Mouse (Mus musculus) heart, adult 9 months (tissue): ENCODE results near the gene Slc2a5.

Experiments
- DNase-seq, 2 experiments: peaks; one replicate each; pipeline ENCODE4 v3.0.0; 2022; ENCODE audit warnings: low spot score in 2 of 2

Gene Slc2a5

DNA sequence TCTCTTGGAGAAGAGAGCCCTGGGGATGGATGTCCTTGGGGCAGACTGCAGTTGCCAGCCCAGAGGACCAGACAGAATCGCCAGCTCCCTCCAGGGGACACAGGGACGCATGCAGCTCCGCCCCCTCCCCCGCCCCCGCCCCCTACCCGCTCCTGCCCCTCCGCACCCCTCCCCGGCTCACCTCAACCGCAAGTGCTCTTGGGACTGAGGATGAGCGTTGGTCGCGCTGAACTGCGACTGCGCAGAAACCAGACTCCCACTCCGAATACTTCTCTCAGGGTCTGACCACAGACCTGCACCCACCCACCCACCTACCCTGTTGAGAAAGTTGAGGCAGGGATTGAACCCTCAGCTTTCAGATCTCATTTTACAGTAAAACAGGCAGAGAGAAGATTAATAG, at the start of gene Slc2a5:
Slc2a5 (plus strand) TSS at position 229 of the 400 bp plus-strand sequence.
- no peak for DNase-seq

DNA sequence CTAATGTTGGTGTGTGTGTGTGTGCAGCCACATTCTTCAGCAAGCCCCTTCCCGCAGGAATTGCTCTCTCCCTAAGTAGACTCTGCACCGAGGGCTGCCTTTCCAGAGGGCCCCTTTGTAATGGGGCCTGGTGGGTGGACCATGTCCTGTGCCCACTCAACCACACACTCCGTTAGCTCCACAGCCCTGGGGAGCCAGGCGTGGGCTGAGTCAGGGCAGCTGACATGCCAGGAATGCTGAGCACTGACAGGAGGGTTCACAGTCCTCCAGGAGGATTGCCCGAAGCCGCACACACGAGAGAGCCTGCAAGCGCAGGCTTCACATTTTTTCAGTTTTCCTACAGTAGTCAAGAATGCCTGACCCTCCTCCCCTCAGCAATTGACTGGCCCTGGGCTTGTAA, 48.9 kb upstream of the Slc2a5 start:
- DNase-seq, result no peak

DNA sequence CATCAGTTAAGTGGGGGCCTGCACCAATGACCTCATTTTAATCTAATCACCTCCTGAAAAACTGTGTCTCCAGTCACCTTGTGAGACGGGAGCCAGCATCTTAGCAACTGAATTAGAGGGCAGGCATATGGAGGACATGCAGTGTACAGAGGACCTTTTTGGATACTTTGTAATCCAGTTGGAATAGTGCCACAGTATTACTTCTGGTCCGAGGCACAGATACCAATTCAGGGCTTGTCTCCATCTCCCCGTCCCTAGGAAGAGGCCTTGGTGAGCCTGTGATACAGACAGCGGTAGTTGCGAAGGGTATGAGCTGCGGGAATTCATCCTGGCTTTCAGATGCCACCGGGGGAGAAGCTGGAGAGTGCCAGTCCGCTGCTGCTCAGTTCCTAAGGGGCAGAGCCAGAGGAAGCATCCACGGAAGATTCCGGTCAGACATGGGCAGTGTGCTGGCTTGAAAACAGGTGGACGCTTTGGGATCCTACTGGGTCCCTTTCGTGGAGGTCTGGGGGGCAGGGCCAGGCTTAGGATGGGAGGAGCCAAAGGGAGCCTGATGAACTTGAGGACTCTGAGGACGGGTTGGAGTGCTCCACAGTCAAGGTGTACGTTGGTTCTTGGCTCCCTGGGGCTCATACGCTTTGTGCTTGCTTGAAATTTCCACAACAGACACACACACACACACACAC, 46.5 kb upstream of the Slc2a5 start:
- DNase-seq, result no peak

DNA sequence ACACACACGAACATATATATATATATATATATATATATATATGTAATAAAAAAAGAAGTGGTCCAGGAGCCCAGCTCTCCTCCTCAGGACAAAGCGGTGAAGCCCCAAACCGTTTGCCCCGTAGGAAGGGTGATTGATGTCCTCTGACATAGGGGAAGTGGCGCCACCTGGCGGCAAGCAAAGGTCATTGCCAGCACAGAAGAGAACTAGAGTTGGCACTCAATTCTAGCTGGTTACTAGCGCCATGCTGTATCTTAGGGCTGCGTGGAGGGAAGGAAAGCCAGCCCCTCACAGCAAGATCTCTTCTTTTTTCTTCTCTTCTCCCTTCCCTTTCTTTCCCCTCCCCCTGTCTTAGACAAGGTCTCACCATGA, 46.0 kb upstream of the Slc2a5 start:
- DNase-seq, result no peak

DNA sequence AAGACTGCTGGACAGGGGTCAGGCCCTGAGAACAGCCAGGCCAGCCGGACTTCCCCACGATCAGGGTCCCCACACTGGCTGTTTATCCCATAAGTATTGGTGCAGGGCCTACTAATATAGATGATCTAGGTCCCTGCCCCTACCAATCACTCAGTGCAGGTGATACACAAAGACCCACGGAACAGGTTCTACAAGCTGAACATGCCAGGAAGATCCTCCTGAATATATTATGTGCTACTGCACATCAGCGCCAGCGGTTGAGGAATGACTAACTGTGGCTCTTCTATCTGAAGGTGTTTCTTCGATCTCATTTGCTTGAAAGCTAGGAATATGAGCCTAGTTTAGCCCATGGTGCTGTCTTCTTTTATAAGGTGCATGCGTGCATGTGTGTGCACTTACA, 43.7 kb upstream of the Slc2a5 start:
- DNase-seq, result no peak

DNA sequence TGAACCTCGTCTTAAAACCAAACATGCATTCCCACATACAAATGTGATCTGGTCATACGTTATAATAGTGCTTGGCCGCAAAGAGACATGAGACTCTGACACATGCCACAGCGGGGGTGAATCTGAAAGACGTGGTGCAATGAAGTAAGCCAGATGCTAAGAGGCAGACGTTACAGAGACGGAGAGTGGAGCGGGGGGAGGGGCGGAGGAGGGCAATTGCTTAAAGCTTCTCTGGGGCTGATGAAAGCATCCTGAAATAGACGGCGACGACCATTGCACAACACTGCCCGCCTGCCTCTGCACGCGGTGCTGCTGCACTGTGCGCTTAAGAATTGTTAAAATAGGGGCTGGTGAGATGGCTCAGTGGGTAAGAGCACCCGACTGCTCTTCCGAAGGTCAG, 42.9 kb upstream of the Slc2a5 start:
- DNase-seq, result no peak

DNA sequence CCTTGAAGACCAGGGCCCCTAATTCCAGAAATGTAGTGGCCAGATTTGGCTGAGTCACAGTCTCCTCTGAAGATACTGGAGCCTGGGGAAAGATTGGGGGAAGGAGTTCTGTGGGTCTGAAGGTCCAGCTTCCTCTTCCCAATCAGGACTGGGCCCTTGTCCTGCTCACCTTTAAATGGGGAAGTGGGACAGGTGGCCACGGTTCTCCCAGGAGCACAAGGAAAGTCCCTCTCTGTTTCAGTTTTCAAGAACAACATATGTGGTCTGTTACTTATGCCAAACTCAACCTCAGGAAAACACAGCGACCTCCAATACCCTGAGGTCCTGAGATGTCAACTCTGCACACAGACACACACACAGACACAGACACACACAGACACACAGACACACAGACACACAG, 40.4 kb upstream of the Slc2a5 start:
- DNase-seq, result no peak

DNA sequence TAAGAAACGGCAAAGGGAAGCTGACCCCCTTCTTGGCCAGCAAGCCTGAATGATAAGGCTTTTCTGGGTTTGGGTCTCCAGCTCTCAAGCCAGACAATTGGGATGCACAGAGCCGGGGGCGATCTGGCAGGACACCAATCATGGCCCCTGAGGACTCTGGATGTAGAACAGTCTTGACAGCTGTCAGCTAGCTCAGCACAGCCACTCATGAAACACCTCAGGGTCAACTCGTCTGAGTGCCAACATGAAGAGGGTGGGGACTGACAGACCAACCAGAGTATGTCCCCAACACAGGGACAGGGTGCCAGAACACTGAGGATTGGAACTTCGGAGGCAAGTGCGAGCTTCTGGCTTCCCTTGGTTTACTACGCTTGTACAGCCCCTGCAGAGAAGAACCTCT, 39.8 kb upstream of the Slc2a5 start:
- no peak for DNase-seq

DNA sequence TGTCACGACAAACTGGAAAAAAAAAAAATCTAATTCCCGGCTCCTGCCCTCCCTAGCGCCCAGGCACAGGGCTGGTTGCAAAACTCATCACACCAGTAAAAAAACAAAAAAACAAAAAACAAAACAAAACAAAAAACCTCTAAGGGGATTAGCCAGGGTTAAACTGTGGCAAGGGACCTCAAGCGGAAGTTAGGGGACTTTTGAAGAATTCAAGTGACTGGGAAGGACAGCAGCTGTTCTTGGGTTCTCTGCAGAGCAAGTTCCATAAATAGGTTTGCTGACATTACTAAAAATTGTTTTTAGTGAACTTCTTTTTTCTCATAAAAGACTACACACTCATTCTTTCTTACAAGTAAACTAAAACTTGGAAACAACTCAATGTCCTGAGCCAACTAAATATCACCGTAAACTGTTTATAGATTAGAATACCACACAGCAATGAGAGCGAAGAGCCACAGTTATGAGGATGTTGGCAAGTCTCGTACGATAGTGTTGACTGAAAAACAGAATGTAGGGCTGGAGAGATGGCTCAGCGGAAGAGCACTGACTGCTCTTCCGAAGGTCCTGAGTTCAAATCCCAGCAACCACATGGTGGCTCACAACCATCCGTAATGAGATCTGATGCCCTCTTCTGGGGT, 38.6 kb upstream of the Slc2a5 start:
- peak in 1 of 2 experiments; percentile 20 for DNase-seq

DNA sequence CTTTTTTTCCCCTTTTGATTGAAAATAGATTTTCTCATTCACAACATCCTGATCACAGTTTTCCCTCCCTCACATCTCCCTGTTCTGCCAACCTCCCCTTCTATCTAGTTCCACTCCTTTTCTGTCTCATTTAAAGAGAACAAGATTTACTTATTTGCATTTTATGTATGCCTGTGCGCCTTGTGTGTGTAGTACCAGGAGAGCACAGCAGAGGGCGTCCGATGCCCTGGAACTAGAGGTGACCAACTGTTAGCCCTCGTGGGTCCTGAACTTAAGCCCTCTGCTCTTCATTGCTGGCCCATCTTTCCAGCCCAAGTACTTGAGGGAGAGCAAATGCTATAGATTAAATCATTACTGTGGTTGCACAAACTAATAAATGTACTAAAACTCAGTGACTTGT, 33.7 kb upstream of the Slc2a5 start:
- no peak for DNase-seq

DNA sequence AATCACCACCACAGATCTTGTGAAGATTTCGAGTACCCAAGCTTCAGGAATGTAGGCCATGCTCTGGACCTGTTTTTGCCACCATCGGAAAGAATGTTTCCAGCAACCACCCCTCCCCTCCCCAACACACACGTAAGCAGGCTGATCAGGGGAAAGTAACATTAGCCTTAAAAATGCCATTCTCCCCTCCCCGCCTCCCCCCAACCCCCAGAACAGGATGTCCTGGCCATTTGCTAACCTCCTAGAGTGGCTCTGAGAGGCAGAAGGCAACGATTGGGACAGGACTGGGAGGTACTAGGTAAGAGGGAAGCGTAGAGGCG, 32.3 kb upstream of the Slc2a5 start:
- no peak for DNase-seq

DNA sequence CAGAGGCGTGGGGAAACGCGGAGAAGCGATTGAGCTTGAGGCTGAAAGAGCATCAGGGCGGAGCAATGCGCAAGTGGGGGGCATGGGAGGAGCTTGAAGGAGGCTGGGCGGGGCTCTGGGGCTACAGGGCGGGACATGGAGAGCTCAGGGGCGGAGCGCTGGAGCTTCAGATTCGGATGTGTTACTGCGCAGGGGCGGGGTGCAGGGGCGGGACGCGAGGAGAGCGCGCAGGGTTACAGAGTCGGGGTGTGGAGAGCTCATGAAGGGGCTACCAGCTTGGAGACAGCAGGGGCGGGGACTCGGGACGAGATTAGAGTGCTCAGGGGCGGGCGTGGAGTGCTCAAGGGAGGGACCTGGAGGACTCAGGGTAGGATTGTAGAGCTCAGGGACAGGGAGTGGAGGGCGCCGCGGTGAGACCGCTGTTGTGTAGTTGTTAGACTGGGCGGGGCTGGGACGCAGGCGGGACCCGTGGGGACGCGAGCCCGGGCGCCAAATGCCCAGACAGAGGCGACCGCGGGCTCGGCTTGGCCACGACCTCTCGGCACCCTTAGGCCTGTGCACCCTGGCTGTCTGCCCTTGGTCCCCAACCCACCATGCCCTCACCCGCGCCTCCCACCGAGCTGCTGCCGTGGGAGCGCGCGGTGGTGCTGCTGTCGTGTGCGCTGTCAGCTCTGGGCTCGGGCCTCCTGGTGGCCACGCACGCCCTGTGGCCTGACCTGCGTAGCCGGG, 31.8 kb upstream of the Slc2a5 start, which contains the start of gene Gpr157:
Gpr157 (plus strand) TSS at position 205 of the 729 bp plus-strand sequence.
- peak; percentile 93 to 94 for DNase-seq

DNA sequence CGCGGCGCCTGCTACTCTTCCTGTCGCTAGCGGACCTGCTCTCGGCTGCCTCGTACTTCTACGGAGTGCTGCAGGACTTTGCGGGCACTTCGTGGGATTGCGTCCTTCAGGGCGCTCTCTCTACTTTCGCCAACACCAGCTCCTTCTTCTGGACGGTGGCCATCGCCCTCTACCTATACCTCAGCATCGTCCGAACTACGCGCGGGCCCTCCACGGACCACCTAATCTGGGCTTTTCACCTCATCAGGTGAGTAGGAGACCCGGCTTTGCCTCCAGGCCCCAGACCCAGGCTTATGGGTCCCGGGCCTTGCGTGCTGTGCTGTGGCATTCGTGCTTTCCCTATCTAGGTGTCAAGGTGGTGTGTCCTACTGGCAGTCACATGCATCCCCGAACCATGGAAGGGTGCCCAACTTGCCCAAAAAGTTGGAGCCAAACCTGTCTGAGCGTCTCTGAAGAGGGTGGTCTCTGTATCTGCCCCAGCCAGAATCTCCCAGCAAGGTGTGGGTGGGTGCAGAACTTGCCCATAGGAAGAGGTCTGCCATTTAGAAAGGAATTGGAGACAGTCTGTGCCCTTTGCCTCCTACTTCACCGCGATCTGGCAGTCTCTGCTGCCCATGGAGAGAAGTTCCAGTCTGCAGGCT, 31.1 kb upstream of the Slc2a5 start:
- DNase-seq, result peak; percentile 20 to 24

DNA sequence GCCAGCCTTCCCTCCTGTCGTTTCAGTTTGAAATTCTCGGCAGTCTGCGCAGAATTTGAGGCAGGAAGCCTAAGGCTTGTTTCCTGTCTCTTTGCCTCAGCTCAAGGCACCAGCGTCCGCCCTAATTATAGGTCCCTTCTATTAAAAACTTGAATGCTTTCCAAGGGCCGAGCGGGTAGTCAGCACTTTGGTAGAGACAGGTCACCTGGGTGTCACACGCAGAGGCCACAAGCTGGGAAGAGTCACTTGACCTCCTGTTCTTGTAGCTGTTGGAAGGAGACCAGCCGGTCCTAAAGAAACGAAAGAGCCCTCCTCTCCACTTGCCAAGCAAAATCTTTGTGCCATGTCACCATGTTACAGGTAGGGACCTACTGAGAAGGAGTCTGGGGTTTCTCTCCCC, 30.0 kb upstream of the Slc2a5 start:
- DNase-seq, result peak; percentile 63 to 79

DNA sequence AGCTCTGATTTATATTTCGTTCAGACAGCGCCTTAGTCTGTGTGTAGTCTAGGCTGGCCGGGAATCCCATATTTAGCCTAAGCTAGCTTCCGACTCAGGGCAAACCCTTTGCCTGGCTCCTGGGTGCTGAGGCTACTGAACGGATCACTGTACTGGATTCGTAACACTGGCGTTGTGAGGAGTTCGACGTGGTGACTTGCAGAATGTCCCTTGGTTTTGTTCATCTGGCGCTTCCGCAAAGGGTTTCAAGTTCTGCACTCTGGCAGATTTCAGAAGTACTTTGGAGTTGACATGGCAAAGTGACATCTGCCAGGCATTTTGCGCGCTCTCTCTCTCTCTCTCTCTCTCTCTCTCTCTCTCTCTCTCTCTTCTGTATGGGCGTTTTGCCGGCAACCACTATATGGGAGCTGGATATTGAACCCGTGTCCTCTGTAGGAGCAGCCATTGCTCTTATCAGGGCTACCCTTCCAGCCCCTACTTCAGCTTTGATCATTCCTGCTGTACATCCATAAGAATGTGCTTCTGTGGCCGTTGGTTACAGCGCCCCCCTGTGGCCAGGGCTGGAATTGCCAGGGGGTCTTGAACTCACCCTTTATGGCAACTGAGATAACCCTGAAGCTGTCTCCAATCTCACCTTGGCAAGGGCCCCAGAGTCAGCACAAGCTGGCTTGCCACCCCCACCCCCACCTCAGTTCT, 27.0 kb upstream of the Slc2a5 start:
- peak in 1 of 2 experiments; percentile 21 for DNase-seq

DNA sequence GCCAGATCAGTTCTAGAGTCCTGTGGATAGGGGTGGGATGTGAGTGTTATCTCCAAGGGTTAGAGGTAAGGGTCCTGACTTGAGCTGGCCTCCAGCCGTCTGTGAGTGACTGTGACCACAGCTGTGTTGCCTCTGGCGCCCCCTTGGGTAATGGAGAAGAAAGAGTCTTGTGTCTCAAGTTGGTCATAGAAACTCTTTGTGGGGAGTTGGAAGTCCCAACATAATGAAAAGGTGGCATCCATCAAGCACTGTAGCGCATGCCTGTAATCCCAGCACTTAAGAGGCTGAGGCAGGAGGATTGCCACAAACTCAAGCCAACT, 26.5 kb upstream of the Slc2a5 start:
- DNase-seq, result no peak

DNA sequence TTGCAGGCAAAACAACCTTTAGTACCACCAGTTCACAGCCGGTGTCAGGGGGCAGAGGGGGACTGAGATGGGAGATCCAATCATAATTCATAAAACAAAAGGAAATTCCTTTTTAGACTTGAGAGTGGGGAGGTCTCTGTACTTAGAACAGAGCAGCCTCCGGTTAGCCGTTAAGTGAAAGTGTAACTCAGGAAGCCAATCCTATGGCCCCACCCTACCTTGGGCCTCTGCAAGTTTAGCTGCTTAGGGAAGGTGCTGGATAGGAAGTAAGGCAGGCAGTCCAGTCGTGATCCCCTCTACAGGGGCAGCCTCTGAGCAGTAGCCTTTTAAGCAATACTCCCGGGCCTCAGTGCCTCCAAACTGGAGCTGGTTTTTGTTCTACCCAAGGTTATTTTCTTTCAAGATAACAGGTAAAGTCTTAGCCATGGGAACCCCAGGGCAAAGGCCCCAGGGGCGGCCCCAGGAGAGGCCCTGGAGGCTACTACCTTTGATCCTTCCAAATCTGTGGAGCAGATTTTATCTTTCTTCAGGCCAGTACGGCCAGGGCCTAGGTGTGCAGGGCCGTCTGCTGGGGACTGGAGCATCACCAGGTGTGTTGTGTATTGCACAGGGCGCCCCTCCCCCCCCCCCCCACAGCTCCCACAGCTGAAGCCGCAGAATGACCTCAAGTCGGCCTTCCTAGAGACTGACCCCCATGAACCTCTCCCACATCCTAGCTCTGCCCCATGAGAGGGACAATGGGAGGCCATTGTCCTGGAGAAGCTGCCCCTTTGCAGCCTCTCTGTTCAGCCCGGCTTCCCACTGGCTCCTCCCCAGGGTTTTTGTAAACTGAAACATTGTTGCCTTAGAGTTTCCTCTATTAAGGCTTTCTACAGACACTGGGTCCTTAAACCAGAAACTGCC, 25.3 kb upstream of the Slc2a5 start:
- no peak for DNase-seq

DNA sequence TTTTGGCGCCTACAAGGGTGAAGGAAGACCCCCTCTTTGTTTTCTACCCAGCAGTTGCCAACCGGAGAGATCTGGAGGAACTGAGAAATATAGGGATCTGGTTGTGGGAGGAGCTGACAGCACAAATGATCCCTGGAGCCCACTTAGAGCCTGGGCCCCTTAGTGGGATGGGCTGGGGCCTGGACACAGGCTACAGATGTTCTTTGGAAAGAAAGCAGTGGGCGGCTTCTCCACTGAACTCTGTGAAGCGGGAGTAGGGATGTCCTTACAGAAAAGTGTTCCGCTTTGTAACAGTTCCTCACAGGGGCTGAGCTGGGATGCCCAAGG, 24.7 kb upstream of the Slc2a5 start:
- no peak for DNase-seq

DNA sequence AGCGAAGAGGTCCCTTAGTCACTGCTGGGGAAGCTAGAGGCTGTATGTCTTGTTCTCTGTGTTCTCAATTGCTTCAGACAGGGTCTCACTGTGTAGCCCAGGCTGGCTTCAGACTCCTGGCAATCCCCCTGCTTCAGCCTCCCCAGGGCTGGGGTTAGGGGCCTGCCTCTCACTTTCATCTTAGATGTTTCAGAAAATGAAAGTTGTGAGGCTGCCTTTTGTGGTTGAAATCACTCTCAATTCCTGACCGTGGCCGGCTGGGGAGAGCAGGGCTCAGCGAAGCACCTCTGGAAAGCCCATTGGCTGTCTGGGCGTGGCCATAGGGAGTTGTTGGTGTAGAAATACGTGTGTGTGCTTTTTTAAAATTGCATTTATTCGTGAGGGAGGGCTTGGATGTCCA, 22.8 kb upstream of the Slc2a5 start:
- DNase-seq, result no peak

DNA sequence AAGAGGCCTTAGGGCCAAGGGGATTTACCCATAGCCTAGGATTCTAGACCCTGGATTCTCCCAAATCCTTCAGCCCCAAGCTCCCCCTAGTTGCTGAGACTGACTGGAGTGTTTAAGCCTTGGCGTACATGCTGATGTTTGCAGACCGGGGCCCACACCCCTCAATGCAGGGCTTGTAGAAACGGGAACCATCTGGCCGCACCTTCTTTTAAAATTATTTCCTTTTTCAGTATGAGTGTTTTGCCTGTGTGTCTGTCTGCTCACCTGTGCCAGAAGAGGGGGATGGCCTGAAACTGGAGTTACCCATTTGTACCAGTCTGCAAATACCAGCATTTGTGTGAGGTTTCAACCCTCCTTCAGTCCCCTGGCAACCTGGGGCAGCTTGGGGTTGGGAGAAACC, 21.2 kb upstream of the Slc2a5 start:
- no peak for DNase-seq

DNA sequence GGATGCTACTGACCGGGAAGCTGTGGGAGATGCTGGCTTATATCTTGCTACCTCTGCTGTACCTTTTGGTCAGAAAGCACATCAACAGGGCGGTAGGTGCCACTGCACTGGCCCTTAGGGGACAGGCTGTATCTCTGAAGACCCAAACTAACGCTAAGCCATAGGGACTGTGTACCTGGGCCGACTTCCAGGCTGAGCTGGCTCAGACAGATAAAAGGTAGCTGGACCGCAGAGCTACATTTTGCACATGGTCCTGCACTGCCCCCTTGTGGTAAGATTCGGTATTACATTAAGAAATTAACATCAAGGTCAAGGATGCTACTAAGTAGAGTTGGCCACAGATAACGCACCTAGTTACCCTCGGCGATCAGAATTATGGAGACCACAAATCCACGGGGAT, 20.2 kb upstream of the Slc2a5 start:
- peak; percentile 48 to 78 for DNase-seq
